Mouse (Mus musculus): Measurements from ENCODE around the gene Foxd3.
"Not testable (repeated sequence)": the region's sequence is repeated elsewhere in the genome, so short reads cannot be mapped to it uniquely, and the experiment has no call there.

DNA sequence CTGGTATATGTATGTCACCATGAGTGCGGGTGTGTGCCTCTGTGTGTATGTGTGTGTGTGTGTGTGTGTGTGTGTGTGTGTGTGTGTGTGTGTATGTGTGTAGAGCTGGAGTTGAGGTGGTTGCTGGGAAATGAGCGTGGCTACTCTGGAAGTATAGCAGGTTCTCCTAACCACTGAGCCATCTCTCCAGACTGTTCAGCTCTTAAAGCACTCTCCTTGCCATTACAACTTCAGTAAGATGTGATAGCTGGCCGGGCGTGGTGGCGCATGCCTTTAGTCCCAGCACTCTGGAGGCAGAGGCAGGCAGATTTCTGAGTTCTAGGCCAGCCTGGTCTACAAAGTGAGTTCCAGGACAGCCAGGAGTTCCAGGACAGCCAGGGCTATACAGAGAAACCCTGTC lies 15.5 kb upstream of the Foxd3 start:
- not testable (repeated sequence) for TF ChIP-seq GATA1 (IDR thresholded peaks at IDR 0.05; ENCODE audit: borderline replicate concordance, low read length); CTCF (IDR thresholded peaks at IDR 0.05; ENCODE audit: low read depth, low read length); TAL1 (conservative IDR thresholded peaks at IDR 0.05; ENCODE audit: low read depth, low read length); POLR2AphosphoS5 (IDR thresholded peaks at IDR 0.05; ENCODE audit: insufficient replicate concordance, low read depth, low read length)

Data from G1E (cell line).